Mouse (Mus musculus): ENCODE data around the gene Arf1. TPM values are rescaled to one million over a fixed set of nuclear protein-coding genes. Genes with fewer than 3 reads are reported as not detected.
A peak's percentile ranks its signal among the peaks of the same experiment; 100 is the strongest.

Gene Arf1
- polyA plus RNA-seq (2014; fragmentation: Nextera tagmentation; extraction: Ambion mirVana): 574 and 583 TPM in 2 replicates

- H3K4me1 ChIP-seq (ENCODE audit: control insufficient read depth, insufficient read depth, low read length): peaks cover 29% of the 10 kb centered on the region
- DNase-seq (ENCODE audit: low spot score, missing footprints) (peak; percentile 100), ATAC-seq (ENCODE audit: low FRiP score) (peak; percentile 95)
- 4% methylated on average over 58 of the region's 59 CpGs for WGBS
- H3K4me3 ChIP-seq (ENCODE audit: low read depth, low read length): peak within 1 kb of the TSS; percentile 92
- peak within 1 kb of the TSS; percentile 89 for H3K4me2 ChIP-seq
- H3K27me3 ChIP-seq (ENCODE audit: control insufficient read depth, insufficient read depth, low read length): no peaks in the 10 kb centered on the region
- peak within 1 kb of the TSS; percentile 95 for H3K9ac ChIP-seq (ENCODE audit: low read length)
- H3K36me3 ChIP-seq (ENCODE audit: control insufficient read depth, insufficient read depth, low read length): no peaks in the 10 kb centered on the region
- no peaks in the 10 kb centered on the region for H3K9me3 ChIP-seq (ENCODE audit: control insufficient read depth, low read length)
- H3K27ac ChIP-seq (ENCODE audit: low read depth, low read length): peak within 1 kb of the TSS; percentile 88
Observed at GRCm38 (mm10) chr11:59228122-59228953, at the start of gene Arf1. Arf1 (minus strand) TSS chr11:59228270.

- Histone ChIP-seq H3K27me3 (ENCODE audit: control insufficient read depth, insufficient read depth, low read length) (no peaks in the 10 kb centered on the region), H3K36me3 (ENCODE audit: control insufficient read depth, insufficient read depth, low read length) (no peaks in the 10 kb centered on the region), H3K9me3 (ENCODE audit: control insufficient read depth, low read length) (no peaks in the 10 kb centered on the region), H3K4me2 (no peak overlapping the region), H3K4me1 (ENCODE audit: control insufficient read depth, insufficient read depth, low read length) (no peaks in the 10 kb centered on the region), H3K4me3 (ENCODE audit: low read depth, low read length) (no peak overlapping the region), H3K27ac (ENCODE audit: low read depth, low read length) (no peak overlapping the region), H3K9ac (ENCODE audit: low read length) (no peak overlapping the region)
- ATAC-seq (ENCODE audit: low FRiP score) (no peak), DNase-seq (ENCODE audit: low spot score, missing footprints) (no peak)
- 47% methylated on average over 2 of the region's 2 CpGs for WGBS
Observed at GRCm38 (mm10) chr11:59276877-59277276, 48.8 kb upstream of the Arf1 start.

GRCm38 (mm10) chr11:59274184-59274583 lies 46.1 kb upstream of the Arf1 start:
- H3K9me3 ChIP-seq (ENCODE audit: control insufficient read depth, low read length): no peaks in the 10 kb centered on the region
- DNase-seq (ENCODE audit: low spot score, missing footprints) (no peak), ATAC-seq (ENCODE audit: low FRiP score) (no peak)
- H3K4me3 ChIP-seq (ENCODE audit: low read depth, low read length): no peak overlapping the region
- WGBS: 86% methylated on average over 3 of the region's 3 CpGs
- no peak overlapping the region for H3K4me2 ChIP-seq
- H3K27ac ChIP-seq (ENCODE audit: low read depth, low read length): no peak overlapping the region
- no peaks in the 10 kb centered on the region for H3K4me1 ChIP-seq (ENCODE audit: control insufficient read depth, insufficient read depth, low read length)
- H3K27me3 ChIP-seq (ENCODE audit: control insufficient read depth, insufficient read depth, low read length): no peaks in the 10 kb centered on the region
- H3K9ac ChIP-seq (ENCODE audit: low read length): no peak overlapping the region
- H3K36me3 ChIP-seq (ENCODE audit: control insufficient read depth, insufficient read depth, low read length): no peaks in the 10 kb centered on the region

GRCm38 (mm10) chr11:59266727-59267126 lies 38.7 kb upstream of the Arf1 start:
- Histone ChIP-seq H3K27ac (ENCODE audit: low read depth, low read length) (no peak overlapping the region), H3K9ac (ENCODE audit: low read length) (no peak overlapping the region), H3K9me3 (ENCODE audit: control insufficient read depth, low read length) (peaks cover 3% of the 10 kb centered on the region; the same call in 1 of the 2 replicates), H3K4me2 (no peak overlapping the region), H3K4me1 (ENCODE audit: control insufficient read depth, insufficient read depth, low read length) (peaks cover 27% of the 10 kb centered on the region), H3K36me3 (ENCODE audit: control insufficient read depth, insufficient read depth, low read length) (no peaks in the 10 kb centered on the region), H3K27me3 (ENCODE audit: control insufficient read depth, insufficient read depth, low read length) (peaks cover 37% of the 10 kb centered on the region), H3K4me3 (ENCODE audit: low read depth, low read length) (no peak overlapping the region)
- 13% methylated on average over 6 of the region's 6 CpGs for WGBS
- no peak for ATAC-seq (ENCODE audit: low FRiP score)
- no peak for DNase-seq (ENCODE audit: low spot score, missing footprints)

- Histone ChIP-seq H3K27ac (ENCODE audit: low read depth, low read length) (peak overlapping the region; percentile 46; the same call in 1 of the 2 replicates), H3K4me3 (ENCODE audit: low read depth, low read length) (no peak overlapping the region), H3K4me1 (ENCODE audit: control insufficient read depth, insufficient read depth, low read length) (peaks cover 27% of the 10 kb centered on the region), H3K9ac (ENCODE audit: low read length) (no peak overlapping the region), H3K9me3 (ENCODE audit: control insufficient read depth, low read length) (peaks cover 3% of the 10 kb centered on the region; the same call in 1 of the 2 replicates), H3K36me3 (ENCODE audit: control insufficient read depth, insufficient read depth, low read length) (no peaks in the 10 kb centered on the region), H3K27me3 (ENCODE audit: control insufficient read depth, insufficient read depth, low read length) (peaks cover 45% of the 10 kb centered on the region), H3K4me2 (peak overlapping the region; percentile 64; the same call in 1 of the 2 replicates)
- no peak for ATAC-seq (ENCODE audit: low FRiP score)
- WGBS: 47% methylated on average over 8 of the region's 8 CpGs
- peak; percentile 91 for DNase-seq (ENCODE audit: low spot score, missing footprints)
Observed at GRCm38 (mm10) chr11:59265154-59265813, 37.2 kb upstream of the Arf1 start.

GRCm38 (mm10) chr11:59264593-59264992 lies 36.5 kb upstream of the Arf1 start:
- Histone ChIP-seq H3K36me3 (ENCODE audit: control insufficient read depth, insufficient read depth, low read length) (no peaks in the 10 kb centered on the region), H3K27me3 (ENCODE audit: control insufficient read depth, insufficient read depth, low read length) (peaks cover 47% of the 10 kb centered on the region), H3K4me2 (peak overlapping the region; percentile 64), H3K9me3 (ENCODE audit: control insufficient read depth, low read length) (peaks cover 3% of the 10 kb centered on the region; the same call in 1 of the 2 replicates), H3K27ac (ENCODE audit: low read depth, low read length) (peak overlapping the region; percentile 46), H3K4me1 (ENCODE audit: control insufficient read depth, insufficient read depth, low read length) (peaks cover 27% of the 10 kb centered on the region), H3K4me3 (ENCODE audit: low read depth, low read length) (peak overlapping the region; percentile 41), H3K9ac (ENCODE audit: low read length) (peak overlapping the region; percentile 68)
- DNase-seq (ENCODE audit: low spot score, missing footprints) (no peak), ATAC-seq (ENCODE audit: low FRiP score) (peak; percentile 68)
- WGBS: 1% methylated on average over 8 of the region's 8 CpGs

- H3K4me3 ChIP-seq (ENCODE audit: low read depth, low read length): peak overlapping the region; percentile 41
- H3K27me3 ChIP-seq (ENCODE audit: control insufficient read depth, insufficient read depth, low read length): peaks cover 47% of the 10 kb centered on the region
- peak overlapping the region; percentile 46 for H3K27ac ChIP-seq (ENCODE audit: low read depth, low read length)
- H3K9me3 ChIP-seq (ENCODE audit: control insufficient read depth, low read length): peaks cover 3% of the 10 kb centered on the region; the same call in 1 of the 2 replicates
- peaks cover 27% of the 10 kb centered on the region for H3K4me1 ChIP-seq (ENCODE audit: control insufficient read depth, insufficient read depth, low read length)
- under 1% methylated on average over 56 of the region's 56 CpGs for WGBS
- ATAC-seq (ENCODE audit: low FRiP score): peak; percentile 88
- H3K4me2 ChIP-seq: peak overlapping the region; percentile 64
- peak; percentile 97 for DNase-seq (ENCODE audit: low spot score, missing footprints)
- H3K9ac ChIP-seq (ENCODE audit: low read length): peak overlapping the region; percentile 68
- no peaks in the 10 kb centered on the region for H3K36me3 ChIP-seq (ENCODE audit: control insufficient read depth, insufficient read depth, low read length)
Observed at GRCm38 (mm10) chr11:59263870-59264563, 35.9 kb upstream of the Arf1 start.

- no peaks in the 10 kb centered on the region for H3K36me3 ChIP-seq (ENCODE audit: control insufficient read depth, insufficient read depth, low read length)
- H3K9ac ChIP-seq (ENCODE audit: low read length): no peak overlapping the region
- H3K9me3 ChIP-seq (ENCODE audit: control insufficient read depth, low read length): no peaks in the 10 kb centered on the region
- no peak overlapping the region for H3K4me2 ChIP-seq
- no peak overlapping the region for H3K4me3 ChIP-seq (ENCODE audit: low read depth, low read length)
- no peak for DNase-seq (ENCODE audit: low spot score, missing footprints)
- no peak for ATAC-seq (ENCODE audit: low FRiP score)
- H3K27ac ChIP-seq (ENCODE audit: low read depth, low read length): no peak overlapping the region
- H3K4me1 ChIP-seq (ENCODE audit: control insufficient read depth, insufficient read depth, low read length): peaks cover 27% of the 10 kb centered on the region
- peaks cover 43% of the 10 kb centered on the region for H3K27me3 ChIP-seq (ENCODE audit: control insufficient read depth, insufficient read depth, low read length)
Observed at GRCm38 (mm10) chr11:59262308-59262707, 34.2 kb upstream of the Arf1 start.
